Mouse (Mus musculus) skeletal muscle tissue, adult 2 months (tissue): Measurements from ENCODE around the gene Golga4.

ENCODE experiments used
- DNase-seq: peaks from one replicate; pipeline ENCODE4 v3.0.0-alpha.2; 2012; ENCODE audit warnings: low read depth, low spot score

Golga4 gene

GRCm38 (mm10) chr9:118488896-118489578 lies 17.0 kb upstream of the Golga4 start:
- DNase-seq: no peak

- DNase-seq: no peak
Observed at GRCm38 (mm10) chr9:118489579-118490019, 16.5 kb upstream of the Golga4 start.

GRCm38 (mm10) chr9:118491195-118491594 lies 14.9 kb upstream of the Golga4 start:
- DNase-seq: no peak

- DNase-seq: no peak
Observed at GRCm38 (mm10) chr9:118492932-118493698, 13.0 kb upstream of the Golga4 start.

- DNase-seq: no peak
Observed at GRCm38 (mm10) chr9:118494106-118494505, 12.0 kb upstream of the Golga4 start.

- no peak for DNase-seq
Observed at GRCm38 (mm10) chr9:118495933-118496332, 10.1 kb upstream of the Golga4 start.

- DNase-seq: no peak
Observed at GRCm38 (mm10) chr9:118496952-118497351, 9.1 kb upstream of the Golga4 start.

GRCm38 (mm10) chr9:118498061-118498460 lies 8.0 kb upstream of the Golga4 start:
- DNase-seq: no peak

GRCm38 (mm10) chr9:118500963-118501362 lies 5.1 kb upstream of the Golga4 start:
- no peak for DNase-seq

GRCm38 (mm10) chr9:118504656-118505055 lies 1.4 kb upstream of the Golga4 start:
- no peak for DNase-seq

- no peak for DNase-seq
Observed at GRCm38 (mm10) chr9:118506404-118507231, 551 bp downstream of the Golga4 start.

- no peak for DNase-seq
Observed at GRCm38 (mm10) chr9:118507552-118507951, 1.5 kb downstream of the Golga4 start.

- no peak for DNase-seq
Observed at GRCm38 (mm10) chr9:118508601-118509000, 2.5 kb downstream of the Golga4 start.

- DNase-seq: no peak
Observed at GRCm38 (mm10) chr9:118510941-118511690, 5.0 kb downstream of the Golga4 start.

GRCm38 (mm10) chr9:118512681-118513233 lies 6.7 kb downstream of the Golga4 start:
- DNase-seq: peak; percentile 87

GRCm38 (mm10) chr9:118515476-118515875 lies 9.4 kb downstream of the Golga4 start:
- DNase-seq: no peak

- DNase-seq: no peak
Observed at GRCm38 (mm10) chr9:118516162-118516561, 10.1 kb downstream of the Golga4 start.

- DNase-seq: no peak
Observed at GRCm38 (mm10) chr9:118517619-118518018, 11.6 kb downstream of the Golga4 start.

GRCm38 (mm10) chr9:118519101-118519500 lies 13.0 kb downstream of the Golga4 start:
- no peak for DNase-seq

- DNase-seq: peak; percentile 81
Observed at GRCm38 (mm10) chr9:118520011-118520410, 13.9 kb downstream of the Golga4 start.

- DNase-seq: no peak
Observed at GRCm38 (mm10) chr9:118520858-118521257, 14.8 kb downstream of the Golga4 start.
